Mouse (Mus musculus) hindbrain, embryonic 15.5 days (tissue): ENCODE data around the gene Zglp1. TPM values are rescaled to one million over a fixed set of nuclear protein-coding genes. Genes with fewer than 3 reads are reported as not detected.

Experiments used
- ATAC-seq: fragments of 200-750 bp; cut with Nextera tagmentation; 2 replicates; pipeline ENCODE4 v1.8.0; 2017; ENCODE audit warnings: low read depth, moderate number of reproducible peaks, moderate TSS enrichment; ENCODE audit not compliant: low FRiP score
- H3K27ac ChIP-seq: fragments of 300-500 bp; sonication (generic); replicated peaks from 2 replicates; pipeline ENCODE4 v1.5.1; 2015; ENCODE audit warnings: mild to moderate bottlenecking, inconsistent platforms
- H3K27me3 ChIP-seq: fragments of 300-500 bp; sonication (generic); 2 replicates; pipeline ENCODE4 v1.6.1; 2015; ENCODE audit warnings: control low read depth, inconsistent platforms
- H3K36me3 ChIP-seq: fragments of 300-500 bp; sonication (generic); 2 replicates; pipeline ENCODE4 v1.6.1; 2015; ENCODE audit warnings: control low read depth, inconsistent platforms
- H3K4me1 ChIP-seq: fragments of 300-500 bp; sonication (generic); replicated peaks from 2 replicates; pipeline ENCODE4 v1.6.1; 2015; ENCODE audit warnings: control low read depth, inconsistent platforms
- H3K4me2 ChIP-seq: fragments of 300-500 bp; sonication (generic); 2 replicates; pipeline ENCODE4 v1.6.1; 2015; ENCODE audit warnings: moderate library complexity, mild to moderate bottlenecking, inconsistent platforms
- H3K4me3 ChIP-seq: fragments of 300-500 bp; sonication (generic); 2 replicates; pipeline ENCODE4 v1.5.1; 2015; ENCODE audit warnings: mild to moderate bottlenecking, inconsistent platforms
- H3K9ac ChIP-seq: fragments of 300-500 bp; sonication (generic); 2 replicates; pipeline ENCODE4 v1.6.1; 2015; ENCODE audit warnings: inconsistent platforms
- H3K9me3 ChIP-seq: fragments of 300-500 bp; sonication (generic); 2 replicates; pipeline ENCODE4 v1.6.1; 2016; ENCODE audit warnings: control low read depth, inconsistent platforms
- WGBS: fragments of 180-500 bp; shearing (Covaris S2); methylation state at CpG from one replicate; pipeline ENCODE4 v1.1.7; 2015; 5-methylcytosine and 5-hydroxymethylcytosine counted together
- polyA plus RNA-seq: library from polyadenylated mRNA; unstranded; fragments of >200 nt; fragmentation: Nextera tagmentation; extraction: Ambion mirVana; gene quantifications from 2 replicates; pipeline ENCODE4 v1.2.1, GENCODE M21; 2015

Zglp1 gene
- 0.58 and 3.0 TPM in 2 replicates for polyA plus RNA-seq

DNA sequence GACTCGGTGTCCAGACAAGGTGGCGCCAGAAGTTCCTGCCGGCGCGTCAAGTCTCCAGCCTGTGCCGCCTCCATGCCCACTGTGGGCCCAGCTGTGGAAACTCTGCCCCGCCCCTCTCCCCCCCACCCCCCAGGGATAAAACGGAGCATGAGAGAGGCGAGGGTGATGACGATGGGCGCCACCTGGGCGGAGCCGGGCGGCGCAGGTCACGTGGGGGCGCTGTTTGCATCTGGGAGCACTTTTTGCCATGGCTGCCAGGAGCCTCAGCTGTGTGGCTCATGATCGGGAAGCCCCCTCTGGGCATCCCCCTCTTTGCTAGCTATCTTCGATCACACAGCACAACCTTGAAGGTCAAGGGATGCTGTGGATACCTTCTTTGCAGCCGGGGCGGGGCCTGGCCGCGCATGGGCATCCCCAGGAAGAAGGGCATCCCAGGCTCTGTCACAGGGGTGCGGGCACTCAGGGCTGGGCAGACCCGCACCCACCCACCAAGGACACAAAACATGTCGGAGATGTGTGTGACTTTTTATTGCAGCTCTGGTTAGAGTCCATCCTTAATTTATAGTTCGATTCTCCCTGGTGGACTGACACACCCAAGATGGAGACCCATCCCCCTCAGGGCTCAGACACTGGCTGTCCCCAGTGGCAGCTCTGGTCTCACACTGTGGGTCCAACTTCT lies at the start of gene Zglp1:
Gene Zglp1 (minus strand): TSS at position 88 of the 679 bp plus-strand sequence.
- Histone ChIP-seq H3K9me3 (no peaks in the 10 kb centered on the region), H3K4me3 (no peak within 1 kb of the TSS), H3K27me3 (no peaks in the 10 kb centered on the region), H3K27ac (no peak within 1 kb of the TSS), H3K4me2 (no peak within 1 kb of the TSS), H3K4me1 (peaks cover 7% of the 10 kb centered on the region), H3K36me3 (peaks cover 41% of the 10 kb centered on the region), H3K9ac (no peak within 1 kb of the TSS)
- ATAC-seq = no peak
- WGBS = 90% methylated on average over 27 of the region's 27 CpGs

DNA sequence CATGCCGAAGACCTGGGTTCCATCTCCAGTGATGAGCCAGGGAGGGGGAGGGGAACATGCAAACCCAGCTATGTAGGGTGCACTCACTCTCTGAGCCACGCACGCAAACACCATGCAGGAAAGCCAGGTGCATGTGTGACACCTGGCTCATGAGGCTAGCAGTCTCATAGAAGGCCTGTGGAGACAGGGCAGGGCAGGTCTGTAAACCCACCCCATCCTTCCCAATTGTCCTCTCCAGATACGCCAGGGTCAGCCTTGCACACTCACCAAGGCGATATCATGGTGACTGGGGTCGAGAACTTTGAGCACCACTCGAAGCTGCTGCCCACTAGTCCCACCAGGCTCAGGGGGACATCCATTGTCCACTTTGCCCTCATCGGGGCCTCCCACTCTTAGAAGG lies 48.2 kb upstream of the Zglp1 start:
- Histone ChIP-seq H3K9ac (no peak overlapping the region), H3K36me3 (peaks cover 10% of the 10 kb centered on the region; the same call in 1 of the 2 replicates), H3K9me3 (no peaks in the 10 kb centered on the region), H3K4me2 (no peak overlapping the region), H3K27me3 (no peaks in the 10 kb centered on the region), H3K4me1 (no peaks in the 10 kb centered on the region), H3K4me3 (no peak overlapping the region), H3K27ac (no peak overlapping the region)
- no peak for ATAC-seq
- WGBS = 85% methylated on average over 8 of the region's 8 CpGs

DNA sequence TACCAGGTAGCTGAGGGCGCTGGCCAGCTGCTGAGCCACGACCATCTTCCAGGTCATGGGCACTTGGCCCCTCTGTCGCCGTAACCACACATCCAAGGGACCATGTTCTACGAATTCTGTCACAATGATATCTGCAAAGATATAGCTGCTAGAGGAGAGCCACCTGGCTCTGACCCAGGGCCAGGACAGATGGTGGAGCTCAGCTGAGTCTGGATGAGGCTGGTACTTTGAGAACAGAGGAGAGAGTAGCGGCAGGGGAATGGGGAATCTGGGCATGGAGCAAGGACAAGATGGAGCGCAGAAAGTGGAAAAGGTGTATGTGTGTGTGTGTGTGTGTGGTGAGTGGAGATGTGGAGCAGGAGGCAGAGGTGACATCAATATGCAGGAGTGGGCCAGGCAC lies 47.3 kb upstream of the Zglp1 start:
- Histone ChIP-seq H3K27ac (no peak overlapping the region), H3K4me2 (no peak overlapping the region), H3K27me3 (no peaks in the 10 kb centered on the region), H3K4me1 (no peaks in the 10 kb centered on the region), H3K9me3 (no peaks in the 10 kb centered on the region), H3K9ac (no peak overlapping the region), H3K36me3 (peaks cover 10% of the 10 kb centered on the region; the same call in 1 of the 2 replicates), H3K4me3 (no peak overlapping the region)
- ATAC-seq = no peak
- WGBS = 92% methylated on average over 7 of the region's 7 CpGs

DNA sequence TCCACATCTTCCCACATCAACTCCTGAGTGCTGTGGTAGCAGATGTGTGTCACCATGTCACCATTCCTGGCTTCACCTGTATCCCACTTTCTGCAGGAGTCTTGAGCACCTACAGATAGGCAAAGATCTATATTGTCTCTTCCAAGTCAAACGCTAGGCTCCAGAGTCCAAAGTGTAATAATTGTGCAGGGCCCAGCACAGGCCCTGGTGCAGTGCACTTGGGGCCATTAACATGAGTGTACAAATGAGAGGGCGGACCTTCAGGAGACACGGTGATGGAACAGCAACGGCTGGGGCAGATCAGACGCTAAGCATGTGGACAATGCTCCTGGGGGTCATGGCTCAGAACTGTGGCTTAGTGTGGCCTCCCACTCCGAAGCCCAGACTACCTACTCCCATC lies 46.9 kb upstream of the Zglp1 start:
- WGBS = 88% methylated on average over 6 of the region's 6 CpGs
- ATAC-seq = no peak
- Histone ChIP-seq H3K4me3 (no peak overlapping the region), H3K9ac (no peak overlapping the region), H3K4me1 (no peaks in the 10 kb centered on the region), H3K9me3 (no peaks in the 10 kb centered on the region), H3K36me3 (peaks cover 10% of the 10 kb centered on the region; the same call in 1 of the 2 replicates), H3K4me2 (no peak overlapping the region), H3K27me3 (no peaks in the 10 kb centered on the region), H3K27ac (no peak overlapping the region)

DNA sequence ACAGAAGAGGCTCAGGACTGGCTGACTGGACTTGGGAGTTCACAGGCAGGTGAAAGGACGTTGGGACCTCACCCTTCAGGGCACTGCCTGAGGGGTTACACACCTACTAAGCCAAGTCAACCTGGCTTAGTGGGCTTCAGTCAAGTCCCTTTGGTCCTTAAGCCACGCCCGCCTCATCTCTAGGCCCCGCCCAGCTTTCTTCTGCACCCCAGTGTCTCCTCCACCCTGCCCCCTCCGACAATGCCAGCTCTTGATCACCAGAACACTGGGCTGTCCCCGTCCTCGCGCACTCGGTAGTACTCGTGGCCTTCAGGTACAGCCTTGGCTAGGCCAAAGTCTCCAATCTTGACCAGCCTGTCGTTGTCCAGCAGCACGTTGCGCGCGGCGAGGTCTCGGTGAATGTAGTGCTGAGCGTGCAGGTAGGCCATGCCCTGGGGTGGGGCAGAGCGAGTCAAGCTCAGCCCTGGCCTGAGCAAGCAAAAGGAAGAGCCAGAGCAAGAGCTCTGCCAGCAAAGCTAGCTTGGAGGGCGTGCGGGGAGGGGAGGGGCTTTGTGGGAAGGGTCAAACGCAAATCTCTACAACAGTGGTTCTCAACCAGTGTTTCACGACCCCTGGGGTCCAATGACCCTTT lies 40.8 kb upstream of the Zglp1 start:
- no peaks in the 10 kb centered on the region for H3K27me3 ChIP-seq
- no peak overlapping the region for H3K27ac ChIP-seq
- H3K4me3 ChIP-seq = no peak overlapping the region
- no peak overlapping the region for H3K4me2 ChIP-seq
- ATAC-seq = peak; percentile 31; the same call in 1 of the 2 replicates
- H3K4me1 ChIP-seq = no peaks in the 10 kb centered on the region
- no peak overlapping the region for H3K9ac ChIP-seq
- no peaks in the 10 kb centered on the region for H3K9me3 ChIP-seq
- WGBS = 45% methylated on average over 23 of the region's 23 CpGs
- 0 out of 2 replicates have a peak, but pooled peaks cover 6% of the 10 kb centered on the region for H3K36me3 ChIP-seq

DNA sequence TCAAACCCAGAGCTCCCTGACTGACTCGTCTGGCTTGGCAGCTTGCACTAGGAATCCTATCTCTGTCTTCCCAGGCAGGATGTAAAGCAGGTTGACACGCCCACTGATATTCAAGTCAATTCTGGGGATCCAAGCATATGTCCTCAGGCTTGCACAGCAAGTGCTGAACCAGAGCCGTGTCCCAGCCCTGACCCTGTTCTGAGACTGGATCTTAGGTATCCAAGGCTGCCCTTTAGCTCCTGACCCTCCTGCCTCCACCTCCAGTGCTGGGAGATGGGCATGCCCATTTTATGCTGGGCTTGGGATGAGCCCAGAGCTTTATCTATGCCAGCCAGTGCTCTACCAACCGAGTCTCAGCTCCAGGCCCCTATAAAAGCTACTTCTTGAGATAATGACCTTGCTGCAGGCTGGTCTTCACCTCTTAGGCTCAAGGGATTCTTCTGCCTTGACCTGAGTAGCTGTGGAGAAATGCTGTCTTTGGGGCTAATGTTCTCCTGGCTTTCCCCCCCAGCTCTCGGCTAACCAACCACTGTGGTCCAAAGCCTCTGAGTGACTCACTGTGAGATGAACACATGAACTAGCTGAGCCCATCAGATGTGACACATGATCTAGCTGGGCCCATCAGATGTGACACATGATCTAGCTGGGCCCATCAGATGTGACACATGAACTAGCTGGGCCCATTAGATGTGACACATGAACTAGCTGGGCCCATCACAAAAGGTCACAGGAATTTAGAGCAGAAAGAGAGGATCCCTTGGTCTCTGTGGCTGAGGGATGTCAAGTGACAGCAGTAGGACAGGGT lies 39.1 kb upstream of the Zglp1 start:
- Histone ChIP-seq H3K36me3 (0 out of 2 replicates have a peak, but pooled peaks cover 6% of the 10 kb centered on the region), H3K9me3 (no peaks in the 10 kb centered on the region), H3K4me3 (no peak overlapping the region), H3K27ac (no peak overlapping the region), H3K4me1 (no peaks in the 10 kb centered on the region), H3K27me3 (no peaks in the 10 kb centered on the region), H3K9ac (no peak overlapping the region), H3K4me2 (no peak overlapping the region)
- no peak for ATAC-seq
- WGBS = 83% methylated on average over 5 of the region's 5 CpGs

DNA sequence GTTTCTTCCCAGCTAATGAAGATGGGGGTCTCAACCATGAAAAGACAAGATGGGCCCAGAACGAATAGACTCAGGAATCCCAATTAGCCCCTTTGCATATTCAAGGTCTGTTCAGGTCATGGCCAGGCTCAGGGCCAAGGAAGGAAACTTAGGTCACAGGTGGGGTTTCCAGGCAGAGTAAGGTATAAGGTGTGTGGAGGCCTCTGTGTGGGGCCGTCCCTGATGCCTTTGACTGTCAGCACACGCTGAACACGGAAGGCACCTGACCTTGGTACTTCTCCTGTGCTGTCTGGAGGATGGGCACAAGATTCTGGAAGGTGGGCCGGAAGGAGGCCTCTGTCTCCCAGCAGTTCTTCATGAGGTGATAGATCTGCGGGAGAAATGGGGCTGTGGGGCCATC lies 37.9 kb upstream of the Zglp1 start:
- no peak overlapping the region for H3K9ac ChIP-seq
- H3K4me1 ChIP-seq = no peaks in the 10 kb centered on the region
- no peaks in the 10 kb centered on the region for H3K27me3 ChIP-seq
- no peak overlapping the region for H3K4me2 ChIP-seq
- no peaks in the 10 kb centered on the region for H3K9me3 ChIP-seq
- no peak for ATAC-seq
- H3K27ac ChIP-seq = no peak overlapping the region
- H3K36me3 ChIP-seq = 0 out of 2 replicates have a peak, but pooled peaks cover 2% of the 10 kb centered on the region
- 86% methylated on average over 6 of the region's 6 CpGs for WGBS
- H3K4me3 ChIP-seq = no peak overlapping the region

DNA sequence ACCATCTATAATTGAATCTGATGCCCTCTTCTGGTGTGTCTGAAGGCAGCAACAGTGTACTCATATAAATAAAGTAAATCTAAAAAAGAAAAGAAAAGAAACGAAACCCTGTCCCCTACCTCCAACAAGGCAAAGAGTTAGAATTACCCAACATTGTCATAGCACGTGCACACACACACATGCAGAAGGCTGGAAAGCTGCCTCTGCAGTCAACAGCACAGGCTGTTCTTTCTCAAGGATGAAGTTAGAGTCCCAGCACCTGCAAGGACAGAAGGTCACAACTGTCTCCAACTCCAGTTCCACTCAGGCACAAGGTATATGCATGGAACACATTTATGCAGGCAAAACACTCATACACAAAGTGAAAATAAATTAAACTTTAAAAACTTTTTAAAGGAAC lies 35.2 kb upstream of the Zglp1 start:
- Histone ChIP-seq H3K4me3 (no peak overlapping the region), H3K27me3 (no peaks in the 10 kb centered on the region), H3K27ac (no peak overlapping the region), H3K36me3 (no peaks in the 10 kb centered on the region), H3K9ac (no peak overlapping the region), H3K4me2 (no peak overlapping the region), H3K9me3 (no peaks in the 10 kb centered on the region), H3K4me1 (no peaks in the 10 kb centered on the region)
- WGBS = 86% methylated on average over 2 of the region's 2 CpGs
- no peak for ATAC-seq

DNA sequence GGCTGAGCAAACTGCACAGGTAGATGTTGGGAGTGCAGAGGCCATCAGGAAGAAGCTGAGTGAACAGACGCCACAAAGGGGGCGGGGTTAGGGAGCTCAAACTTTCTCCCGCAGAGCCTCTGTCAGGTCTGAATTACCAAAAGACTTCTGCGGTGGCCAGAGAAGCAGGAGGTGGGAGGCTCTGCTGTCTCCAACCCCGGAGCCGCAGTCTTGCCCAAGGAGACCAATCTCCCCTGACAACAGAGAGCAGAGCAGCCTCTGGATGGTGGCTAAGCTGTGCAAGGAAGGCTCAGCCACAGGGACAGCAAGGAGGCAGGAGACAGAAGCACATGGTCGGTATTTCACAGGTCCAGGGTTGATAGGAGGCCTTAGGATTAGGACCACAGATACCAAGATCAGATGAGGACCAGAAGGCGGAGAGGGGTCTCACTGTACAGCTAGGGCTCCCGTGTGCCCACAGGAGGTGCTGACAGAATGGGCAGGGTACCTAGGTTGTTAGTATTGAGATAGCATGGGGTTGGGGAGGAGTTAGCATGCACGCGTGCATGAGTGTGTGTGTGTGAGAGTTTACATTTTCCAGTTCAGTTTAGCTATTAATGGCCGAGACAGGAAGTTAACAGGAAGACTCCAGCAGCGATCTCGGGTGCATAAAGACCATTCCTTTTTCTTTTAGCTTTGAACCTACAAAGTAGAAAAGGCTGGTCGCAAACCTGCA lies 33.7 kb upstream of the Zglp1 start:
- H3K9ac ChIP-seq = no peak overlapping the region
- H3K27ac ChIP-seq = no peak overlapping the region
- WGBS = 43% methylated on average over 15 of the region's 15 CpGs
- no peaks in the 10 kb centered on the region for H3K9me3 ChIP-seq
- no peak overlapping the region for H3K4me2 ChIP-seq
- H3K27me3 ChIP-seq = no peaks in the 10 kb centered on the region
- no peaks in the 10 kb centered on the region for H3K36me3 ChIP-seq
- peak; percentile 68; the same call in 1 of the 2 replicates for ATAC-seq
- H3K4me3 ChIP-seq = no peak overlapping the region
- no peaks in the 10 kb centered on the region for H3K4me1 ChIP-seq

DNA sequence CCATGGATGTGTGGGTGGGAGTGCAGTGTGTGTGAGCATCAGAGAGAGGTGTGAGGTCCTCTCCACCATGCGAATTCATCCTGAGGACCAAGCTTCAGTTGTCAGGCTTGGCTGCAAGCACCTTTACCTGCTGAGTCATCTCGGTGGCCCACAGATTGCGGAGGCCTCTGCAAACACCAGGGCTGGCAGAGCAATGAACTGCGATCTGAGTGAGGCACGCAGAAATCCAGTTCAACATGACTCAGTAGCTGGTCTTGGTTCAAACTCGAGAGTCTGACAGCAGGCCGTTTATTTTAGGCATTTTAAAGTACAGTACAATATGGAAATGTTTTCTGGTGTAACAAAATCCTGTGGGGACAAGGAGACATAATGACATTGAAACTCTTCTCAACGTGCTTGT lies 30.9 kb upstream of the Zglp1 start:
- 87% methylated on average over 8 of the region's 8 CpGs for WGBS
- Histone ChIP-seq H3K9ac (no peak overlapping the region), H3K36me3 (no peaks in the 10 kb centered on the region), H3K9me3 (no peaks in the 10 kb centered on the region), H3K4me2 (no peak overlapping the region), H3K4me3 (no peak overlapping the region), H3K27ac (no peak overlapping the region), H3K4me1 (no peaks in the 10 kb centered on the region), H3K27me3 (no peaks in the 10 kb centered on the region)
- ATAC-seq = no peak

DNA sequence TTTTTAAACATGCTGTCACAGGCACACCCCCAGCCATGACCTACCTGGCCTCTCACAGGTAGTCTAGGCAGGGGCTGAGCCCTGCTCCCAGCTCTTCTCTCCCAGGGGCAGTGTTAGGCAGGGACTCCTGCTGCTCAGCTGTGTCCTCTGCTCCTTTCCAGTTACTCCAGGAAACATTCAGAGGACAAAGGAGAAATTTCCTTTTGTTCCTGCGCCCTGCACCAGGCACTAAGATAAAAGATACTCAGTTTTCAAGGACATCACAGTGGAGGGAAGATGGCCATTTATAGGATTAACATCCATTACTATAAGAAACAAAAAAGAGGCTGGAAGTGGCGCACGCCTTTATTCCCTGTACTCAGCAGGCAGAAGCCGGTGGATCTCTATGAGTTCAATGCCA lies 29.1 kb upstream of the Zglp1 start:
- H3K9ac ChIP-seq = no peak overlapping the region
- H3K27me3 ChIP-seq = no peaks in the 10 kb centered on the region
- no peak for ATAC-seq
- no peak overlapping the region for H3K4me3 ChIP-seq
- 73% methylated on average over 4 of the region's 4 CpGs for WGBS
- H3K9me3 ChIP-seq = no peaks in the 10 kb centered on the region
- H3K4me2 ChIP-seq = no peak overlapping the region
- no peak overlapping the region for H3K27ac ChIP-seq
- H3K4me1 ChIP-seq = peaks cover 4% of the 10 kb centered on the region
- no peaks in the 10 kb centered on the region for H3K36me3 ChIP-seq
